Mouse (Mus musculus) liver (tissue): ENCODE data around the gene Gm3233.
"Not testable (repeated sequence)": the region's sequence is repeated elsewhere in the genome, so short reads cannot be mapped to it uniquely, and the experiment has no call there.

Experiments
- DNase-seq: peaks from one replicate; pipeline ENCODE4 v3.0.0-alpha.2; 2020; ENCODE audit warnings: mixed read lengths

The Gm3233 gene

GRCm38 (mm10) chr10:77759582-77759981 is at the start of gene Gm3233:
Gene Gm3233 (minus strand): TSS chr10:77759682.
- not testable (repeated sequence) for DNase-seq

- no peak for DNase-seq
Measured at GRCm38 (mm10) chr10:77804095-77804494, 44.6 kb upstream of the Gm3233 start.

GRCm38 (mm10) chr10:77798921-77799508 is 39.5 kb upstream of the Gm3233 start, which contains the start of gene Gm19668:
Gene Gm19668 (minus strand): TSS chr10:77799133.
- DNase-seq: no peak

- not testable (repeated sequence) for DNase-seq
Measured at GRCm38 (mm10) chr10:77798164-77798920, 38.9 kb upstream of the Gm3233 start.

GRCm38 (mm10) chr10:77797677-77798076 is 38.2 kb upstream of the Gm3233 start:
- no peak for DNase-seq

GRCm38 (mm10) chr10:77794976-77795375 is 35.5 kb upstream of the Gm3233 start, which contains the start of gene Gm9639:
Gene Gm9639 (minus strand): TSS chr10:77795076.
- DNase-seq: no peak

- DNase-seq: no peak
Measured at GRCm38 (mm10) chr10:77788621-77789020, 29.1 kb upstream of the Gm3233 start.

- not testable (repeated sequence) for DNase-seq
Measured at GRCm38 (mm10) chr10:77787876-77788275, 28.4 kb upstream of the Gm3233 start, which contains the start of gene Gm7137. Gene Gm7137 (minus strand): TSS chr10:77788200.

- DNase-seq: not testable (repeated sequence)
Measured at GRCm38 (mm10) chr10:77783396-77783795, 23.9 kb upstream of the Gm3233 start.

- not testable (repeated sequence) for DNase-seq
Measured at GRCm38 (mm10) chr10:77782442-77782841, 23.0 kb upstream of the Gm3233 start, which contains the start of gene Gm3250. Gene Gm3250 (minus strand): TSS chr10:77782542.

GRCm38 (mm10) chr10:77776844-77777243 is 17.4 kb upstream of the Gm3233 start, which contains the start of gene Gm7138:
Gene Gm7138 (minus strand): TSS chr10:77776944.
- DNase-seq: not testable (repeated sequence)

- not testable (repeated sequence) for DNase-seq
Measured at GRCm38 (mm10) chr10:77772142-77772541, 12.7 kb upstream of the Gm3233 start.

- not testable (repeated sequence) for DNase-seq
Measured at GRCm38 (mm10) chr10:77771225-77771624, 11.7 kb upstream of the Gm3233 start, which contains the start of gene Gm3238. Gene Gm3238 (minus strand): TSS chr10:77771325.

- DNase-seq: no peak
Measured at GRCm38 (mm10) chr10:77769727-77770126, 10.2 kb upstream of the Gm3233 start.

- no peak for DNase-seq
Measured at GRCm38 (mm10) chr10:77753448-77753847, 6.0 kb downstream of the Gm3233 start.

- DNase-seq: not testable (repeated sequence)
Measured at GRCm38 (mm10) chr10:77752312-77752711, 7.2 kb downstream of the Gm3233 start.

GRCm38 (mm10) chr10:77751254-77751653 is 8.2 kb downstream of the Gm3233 start, which contains the start of gene Gm9736:
Gene Gm9736 (minus strand): TSS chr10:77751354.
- DNase-seq: not testable (repeated sequence)

GRCm38 (mm10) chr10:77750686-77751085 is 8.8 kb downstream of the Gm3233 start:
- DNase-seq: not testable (repeated sequence)

- not testable (repeated sequence) for DNase-seq
Measured at GRCm38 (mm10) chr10:77741924-77742688, 17.4 kb downstream of the Gm3233 start, which contains the start of gene Gm18596. Gene Gm18596 (minus strand): TSS chr10:77742638.

GRCm38 (mm10) chr10:77738929-77739328 is 20.6 kb downstream of the Gm3233 start:
- no peak for DNase-seq

GRCm38 (mm10) chr10:77735928-77736327 is 23.6 kb downstream of the Gm3233 start:
- no peak for DNase-seq

GRCm38 (mm10) chr10:77729241-77729640 is 30.2 kb downstream of the Gm3233 start:
- peak; percentile 41 for DNase-seq

- no peak for DNase-seq
Measured at GRCm38 (mm10) chr10:77728280-77728679, 31.2 kb downstream of the Gm3233 start.
